Mouse (Mus musculus) heart, postnatal 4 days (tissue): Measurements from ENCODE around the gene Gm10720. TPM values are rescaled to one million over a fixed set of nuclear protein-coding genes. Genes with fewer than 3 reads are reported as not detected.
"Not testable (repeated sequence)": the region's sequence is repeated elsewhere in the genome, so short reads cannot be mapped to it uniquely, and the experiment has no call there.

Experiments used
- DNase-seq: peaks from one replicate; pipeline ENCODE4 v3.0.0; 2021
- microRNA-seq, 2 experiments: library from miRNA; unstranded; fragments of <30 nt; microRNA quantifications; one replicate each; pipeline ENCODE4 v1.2.0; 2021 to 2022
- total RNA-seq, 2 experiments: library from RNA; stranded (reverse); gene quantifications; 2 replicates each; pipeline ENCODE4 v1.2.3; 2021

The Gm10720 gene
- total RNA-seq, 2 experiments from 2014 or later = not detected

DNA sequence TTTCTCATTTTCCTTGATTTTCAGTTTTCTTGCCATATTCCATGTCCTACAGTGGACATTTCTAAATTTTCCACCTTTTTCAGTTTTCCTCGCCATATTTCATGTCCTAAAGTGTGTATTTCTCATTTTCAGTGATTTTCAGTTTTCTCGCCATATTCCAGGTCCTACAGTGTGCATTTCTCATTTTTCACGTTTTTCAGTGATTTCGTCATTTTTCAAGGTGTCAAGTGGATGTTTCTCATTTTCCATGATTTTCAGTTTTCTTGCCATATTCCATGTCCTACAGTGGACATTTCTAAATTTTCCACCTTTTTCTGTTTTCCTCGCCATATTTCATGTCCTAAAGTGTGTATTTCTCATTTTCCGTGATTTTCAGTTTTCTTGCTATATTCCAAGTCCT is 10.2 kb downstream of the Gm10720 start:
- DNase-seq = peak; percentile 74

DNA sequence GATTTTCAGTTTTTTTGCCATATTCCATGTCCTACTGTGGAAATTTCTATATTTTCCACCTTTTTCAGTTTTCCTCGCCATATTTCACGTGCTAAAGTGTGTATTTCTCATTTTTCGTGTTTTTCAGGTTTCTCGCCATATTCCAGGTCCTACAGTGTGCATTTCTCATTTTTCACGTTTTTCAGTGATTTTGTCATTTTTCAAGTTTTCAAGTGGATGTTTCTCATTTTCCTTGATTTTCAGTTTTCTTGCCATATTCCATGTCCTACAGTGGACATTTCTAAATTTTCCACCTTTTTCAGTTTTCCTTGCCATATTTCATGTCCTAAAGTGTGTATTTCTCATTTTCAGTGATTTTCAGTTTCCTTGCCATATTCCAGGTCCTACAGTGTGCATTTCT is 10.7 kb downstream of the Gm10720 start:
- DNase-seq = not testable (repeated sequence)

DNA sequence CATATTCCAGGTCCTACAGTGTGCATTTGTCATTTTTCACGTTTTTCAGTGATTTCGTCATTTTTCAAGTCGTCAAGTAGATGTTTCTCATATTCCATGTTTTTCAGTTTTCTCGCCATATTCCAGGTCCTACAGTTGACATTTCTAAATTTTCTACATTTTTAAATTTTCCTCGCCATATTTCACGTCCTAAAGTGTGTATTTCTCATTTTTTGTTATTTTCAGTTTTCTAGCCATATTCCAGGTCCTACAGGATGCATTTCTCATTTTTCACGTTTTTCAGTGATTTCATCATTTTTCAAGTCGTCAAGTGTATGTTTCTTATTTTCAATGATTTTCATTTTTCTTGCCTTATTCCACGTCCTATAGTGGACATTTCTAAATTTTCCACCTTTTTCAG is 11.3 kb downstream of the Gm10720 start:
- DNase-seq = not testable (repeated sequence)

DNA sequence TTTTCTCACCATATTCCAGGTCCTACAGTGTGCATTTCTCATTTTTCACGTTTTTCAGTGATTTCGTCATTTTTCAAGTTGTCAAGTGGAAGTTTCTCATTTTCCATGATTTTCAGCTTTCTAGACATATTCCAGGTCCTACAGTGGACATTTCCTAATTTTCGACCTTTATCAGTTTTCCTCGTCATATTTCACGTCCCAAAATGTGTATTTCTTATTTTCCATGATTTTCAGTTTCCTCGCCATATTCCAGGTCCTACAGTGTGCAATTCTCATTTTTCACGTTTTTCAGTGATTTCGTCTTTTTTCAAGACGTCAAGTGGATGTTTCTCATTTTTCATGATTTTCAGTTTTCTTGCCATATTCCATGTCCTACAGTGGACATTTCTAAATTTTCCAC is 11.7 kb downstream of the Gm10720 start:
- not testable (repeated sequence) for DNase-seq

DNA sequence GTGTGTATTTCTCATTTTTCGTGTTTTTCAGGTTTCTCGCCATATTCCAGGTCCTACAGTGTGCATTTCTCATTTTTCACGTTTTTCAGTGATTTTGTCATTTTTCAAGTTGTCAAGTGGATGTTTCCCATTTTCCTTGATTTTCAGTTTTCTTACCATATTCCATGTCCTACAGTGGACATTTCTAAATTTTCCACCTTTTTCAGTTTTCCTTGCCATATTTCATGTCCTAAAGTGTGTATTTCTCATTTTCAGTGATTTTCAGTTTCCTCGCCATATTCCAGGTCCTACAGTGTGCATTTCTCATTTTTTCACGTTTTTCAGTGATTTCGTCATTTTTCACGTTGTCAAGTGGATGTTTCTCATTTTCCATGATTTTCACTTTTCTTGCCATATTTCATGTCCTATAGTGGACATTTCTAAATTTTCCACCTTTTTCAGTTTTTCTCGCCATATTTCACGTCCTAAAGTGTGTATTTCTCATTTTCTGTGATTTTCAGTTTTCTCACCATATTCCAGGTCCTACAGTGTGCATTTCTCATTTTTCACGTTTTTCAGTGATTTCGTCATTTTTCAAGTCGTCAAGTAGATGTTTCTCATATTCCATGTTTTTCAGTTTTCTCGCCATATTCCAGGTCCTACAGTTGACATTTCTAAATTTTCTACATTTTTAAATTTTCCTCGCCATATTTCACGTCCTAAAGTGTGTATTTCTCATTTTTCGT is 14.0 kb downstream of the Gm10720 start:
- peak; percentile 25 for DNase-seq

DNA sequence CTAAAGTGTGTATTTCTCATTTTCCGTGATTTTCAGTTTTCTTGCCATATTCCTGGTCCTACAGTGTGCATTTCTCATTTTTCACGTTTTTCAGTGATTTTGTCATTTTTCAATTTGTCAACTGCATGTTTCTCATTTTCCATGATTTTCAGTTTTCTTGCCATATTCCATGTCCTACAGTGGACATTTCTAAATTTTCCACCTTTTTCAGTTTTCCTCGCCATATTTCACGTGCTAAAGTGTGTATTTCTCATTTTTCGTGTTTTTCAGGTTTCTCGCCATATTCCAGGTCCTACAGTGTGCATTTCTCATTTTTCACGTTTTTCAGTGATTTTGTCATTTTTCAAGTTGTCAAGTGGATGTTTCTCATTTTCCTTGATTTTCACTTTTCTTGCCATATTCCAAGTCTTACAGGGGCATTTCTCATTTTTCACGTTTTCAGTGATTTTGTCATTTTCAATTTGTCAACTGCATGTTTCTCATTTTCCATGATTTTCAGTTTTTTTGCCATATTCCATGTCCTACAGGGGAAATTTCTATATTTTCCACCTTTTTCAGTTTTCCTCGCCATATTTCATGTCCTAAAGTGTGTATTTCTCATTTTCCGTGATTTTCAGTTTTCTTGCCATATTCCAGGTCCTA is 15.3 kb downstream of the Gm10720 start:
- not testable (repeated sequence) for DNase-seq

DNA sequence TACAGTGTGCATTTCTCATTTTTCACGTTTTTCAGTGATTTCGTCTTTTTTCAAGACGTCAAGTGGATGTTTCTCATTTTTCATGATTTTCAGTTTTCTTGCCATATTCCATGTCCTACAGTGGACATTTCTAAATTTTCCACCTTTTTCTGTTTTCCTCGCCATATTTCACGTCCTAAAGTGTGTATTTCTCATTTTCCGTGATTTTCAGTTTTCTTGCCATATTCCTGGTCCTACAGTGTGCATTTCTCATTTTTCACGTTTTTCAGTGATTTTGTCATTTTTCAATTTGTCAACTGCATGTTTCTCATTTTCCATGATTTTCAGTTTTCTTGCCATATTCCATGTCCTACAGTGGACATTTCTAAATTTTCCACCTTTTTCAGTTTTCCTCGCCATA is 18.8 kb downstream of the Gm10720 start, which contains the start of gene Gm17535:
Gene Gm17535, plus strand, starts transcription at position 301 of the 400 bp plus-strand sequence.
- not testable (repeated sequence) for DNase-seq

DNA sequence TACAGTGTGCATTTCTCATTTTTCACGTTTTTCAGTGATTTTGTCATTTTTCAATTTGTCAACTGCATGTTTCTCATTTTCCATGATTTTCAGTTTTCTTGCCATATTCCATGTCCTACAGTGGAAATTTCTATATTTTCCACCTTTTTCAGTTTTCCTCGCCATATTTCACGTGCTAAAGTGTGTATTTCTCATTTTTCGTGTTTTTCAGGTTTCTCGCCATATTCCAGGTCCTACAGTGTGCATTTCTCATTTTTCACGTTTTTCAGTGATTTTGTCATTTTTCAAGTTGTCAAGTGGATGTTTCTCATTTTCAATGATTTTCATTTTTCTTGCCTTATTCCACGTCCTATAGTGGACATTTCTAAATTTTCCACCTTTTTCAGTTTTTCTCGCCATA is 21.1 kb downstream of the Gm10720 start, which contains the start of gene Gm10715:
Gene Gm10715, plus strand, starts transcription at position 301 of the 400 bp plus-strand sequence.
- not testable (repeated sequence) for DNase-seq

DNA sequence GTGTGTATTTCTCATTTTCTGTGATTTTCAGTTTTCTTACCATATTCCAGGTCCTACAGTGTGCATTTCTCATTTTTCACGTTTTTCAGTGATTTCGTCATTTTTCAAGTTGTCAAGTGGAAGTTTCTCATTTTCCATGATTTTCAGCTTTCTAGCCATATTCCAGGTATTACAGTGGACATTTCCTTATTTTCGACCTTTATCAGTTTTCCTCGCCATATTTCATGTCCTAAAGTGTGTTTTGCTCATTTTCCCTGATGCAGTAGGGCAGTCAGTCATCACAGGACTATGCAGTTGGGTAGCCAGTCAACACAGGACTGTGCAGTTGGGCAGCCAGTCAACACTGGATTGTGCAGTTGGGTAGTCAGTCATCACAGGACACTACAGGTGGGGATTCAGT is 22.7 kb downstream of the Gm10720 start:
- not testable (repeated sequence) for DNase-seq

Small RNA genes within 50 kb of the gene (microRNA-seq; reads per million reads assigned to microRNA genes)
- 0 reads per million in 2 experiments for gene Mir101c

Other genes with a start within 250 kb of the Gm10720 start
- not detected for gene Gm10722, start 14.7 kb upstream of the Gm10720 start, total RNA-seq
- not detected for gene Gm11168, start 12.3 kb upstream of the Gm10720 start, total RNA-seq
- under 1 TPM in 1 of 2 experiments, not detected in 1; 0.93 TPM for gene Gm10721, start 2.5 kb upstream of the Gm10720 start, total RNA-seq
- gene Gm10719, start 1.8 kb downstream of the Gm10720 start, total RNA-seq = under 1 TPM; 0.52 to 0.54 TPM
- gene Gm10718, start 7.9 kb downstream of the Gm10720 start, total RNA-seq = 1 to 10 TPM in 1 of 2 experiments, under 1 TPM in 1; 0.45 to 1.1 TPM
- gene Gm10717, start 9.8 kb downstream of the Gm10720 start, total RNA-seq = not detected
- gene Gm17535, start 18.9 kb downstream of the Gm10720 start, total RNA-seq = not detected
- gene Gm10715, start 21.2 kb downstream of the Gm10720 start, total RNA-seq = not detected